Mouse (Mus musculus): ENCODE data around the gene Fras1.

The Fras1 gene

GRCm38 (mm10) chr5:96584730-96585129, 211.0 kb downstream of the Fras1 start:
- DNase-seq: no peak

- no peak for DNase-seq
Observed at GRCm38 (mm10) chr5:96590621-96591020, 216.9 kb downstream of the Fras1 start.

- no peak for DNase-seq
Observed at GRCm38 (mm10) chr5:96595793-96596192, 222.0 kb downstream of the Fras1 start.

- no peak for DNase-seq
Observed at GRCm38 (mm10) chr5:96603974-96604769, 230.4 kb downstream of the Fras1 start.

GRCm38 (mm10) chr5:96608036-96608435, 234.3 kb downstream of the Fras1 start:
- DNase-seq: no peak

GRCm38 (mm10) chr5:96608581-96609280, 235.0 kb downstream of the Fras1 start:
- peak; percentile 12 to 46 for DNase-seq

- DNase-seq: no peak
Observed at GRCm38 (mm10) chr5:96612077-96612476, 238.3 kb downstream of the Fras1 start.

GRCm38 (mm10) chr5:96616954-96617646, 243.3 kb downstream of the Fras1 start:
- peak in 1 of 2 experiments; percentile 15 for DNase-seq

GRCm38 (mm10) chr5:96618008-96618407, 244.3 kb downstream of the Fras1 start:
- no peak for DNase-seq

- DNase-seq: peak in 1 of 2 experiments; percentile 45
Observed at GRCm38 (mm10) chr5:96620209-96620608, 246.5 kb downstream of the Fras1 start.

GRCm38 (mm10) chr5:96620618-96621017, 246.9 kb downstream of the Fras1 start:
- no peak for DNase-seq

- no peak for DNase-seq
Observed at GRCm38 (mm10) chr5:96622604-96623352, 249.0 kb downstream of the Fras1 start.

GRCm38 (mm10) chr5:96629851-96630250, 256.1 kb downstream of the Fras1 start:
- no peak for DNase-seq

- no peak for DNase-seq
Observed at GRCm38 (mm10) chr5:96635146-96635862, 261.5 kb downstream of the Fras1 start.

GRCm38 (mm10) chr5:96635866-96636265, 262.1 kb downstream of the Fras1 start:
- no peak for DNase-seq

- DNase-seq: no peak
Observed at GRCm38 (mm10) chr5:96639213-96639910, 265.6 kb downstream of the Fras1 start.

GRCm38 (mm10) chr5:96641297-96641696, 267.5 kb downstream of the Fras1 start:
- DNase-seq: no peak

GRCm38 (mm10) chr5:96675676-96676075, 301.9 kb downstream of the Fras1 start:
- DNase-seq: no peak

- DNase-seq: peak; percentile 44 to 84
Observed at GRCm38 (mm10) chr5:96677498-96677897, 303.7 kb downstream of the Fras1 start.

- DNase-seq: no peak
Observed at GRCm38 (mm10) chr5:96681085-96681484, 307.3 kb downstream of the Fras1 start.

GRCm38 (mm10) chr5:96682777-96683176, 309.0 kb downstream of the Fras1 start:
- DNase-seq: no peak

Data from kidney, postnatal 25 days (tissue).